Mouse (Mus musculus) ES-E14 (cell line): ENCODE measurements at regions not wholly inside any gene's neighbourhood (a gene's known extent, or its start where the extent isn't known, plus 50 kb on each side); places are given as distances from the start of the nearest gene placed in this dataset.

Experiments used
- DNase-seq: peaks from one replicate; pipeline ENCODE4 v3.0.0-alpha.2; 2013; ENCODE audit warnings: low read depth, low spot score
- H3K27ac ChIP-seq: 2 replicates; pipeline ENCODE4 v1.5.1; 2012; ENCODE audit warnings: low read depth, mild to moderate bottlenecking, low read length, moderate library complexity, mixed read lengths; ENCODE audit not compliant: poor library complexity, insufficient read depth, severe bottlenecking
- H3K36me3 ChIP-seq: 2 replicates; pipeline ENCODE4 v1.6.1; 2012; ENCODE audit warnings: mild to moderate bottlenecking, low read length, moderate library complexity, mixed read lengths; ENCODE audit not compliant: control insufficient read depth, poor library complexity, insufficient read depth, severe bottlenecking
- H3K4me1 ChIP-seq, 2 experiments: fragments of 150-350 bp in 1 of 2; sonication (generic) in 1 of 2; 2 replicates each; pipeline ENCODE4 v1.6.1; 2012; ENCODE audit warnings: low read length in 2 of 2, mild to moderate bottlenecking in 1 of 2, mixed read lengths in 1 of 2; ENCODE audit not compliant: control insufficient read depth in 2 of 2, insufficient read depth in 2 of 2, poor library complexity in 1 of 2
- H3K4me3 ChIP-seq, 2 experiments: fragments of 150-350 bp in 1 of 2; sonication (generic) in 1 of 2; 2 replicates each; pipeline ENCODE4 v1.5.1; 2012; ENCODE audit warnings: low read length in 2 of 2, low read depth in 1 of 2, mild to moderate bottlenecking in 1 of 2, mixed read lengths in 1 of 2; ENCODE audit not compliant: insufficient read depth in 1 of 2, poor library complexity in 1 of 2, severe bottlenecking in 1 of 2
- H3K9ac ChIP-seq: 2 replicates; pipeline ENCODE4 v1.6.1; 2012; ENCODE audit warnings: low read depth, mild to moderate bottlenecking, low read length, mixed read lengths; ENCODE audit not compliant: poor library complexity, insufficient read depth, severe bottlenecking
- H3K9me3 ChIP-seq: fragments of 150-350 bp; sonication (generic); 2 replicates; pipeline ENCODE4 v1.6.1; 2012; ENCODE audit warnings: low read depth, mild to moderate bottlenecking, low read length; ENCODE audit not compliant: control insufficient read depth, insufficient read depth
- CHD2 ChIP-seq: IDR thresholded peaks from 2 replicates; pipeline ENCODE4 v1.6.1; 2014; ENCODE audit warnings: mild to moderate bottlenecking, low read depth, low read length, inconsistent platforms
- HCFC1 ChIP-seq: IDR thresholded peaks from 2 replicates; pipeline ENCODE4 v1.6.1; 2012; ENCODE audit warnings: low read length, inconsistent platforms, borderline replicate concordance; ENCODE audit not compliant: insufficient read depth
- MAFK ChIP-seq: IDR thresholded peaks from 2 replicates; pipeline ENCODE4 v1.6.1; 2014; ENCODE audit warnings: mild to moderate bottlenecking, low read depth, low read length, inconsistent platforms; ENCODE audit not compliant: insufficient read depth
- ZC3H11A ChIP-seq: IDR thresholded peaks from 2 replicates; pipeline ENCODE4 v1.6.1; 2012; ENCODE audit warnings: low read depth, mild to moderate bottlenecking, inconsistent platforms, low read length, borderline replicate concordance
- ZNF384 ChIP-seq: IDR thresholded peaks from 2 replicates; pipeline ENCODE4 v1.6.1; 2012; ENCODE audit warnings: low read depth, low read length, inconsistent platforms
- in situ Hi-C, 2 experiments: fragments of 600-800 bp; cut with MboI; formaldehyde crosslinking; loops; one replicate each; pipeline ENCODE4 v1.15.1; 2025; ENCODE audit warnings: low sequenced_read_pairs in 2 of 2, inconsistent platforms in 1 of 2; ENCODE audit not compliant: unreplicated experiment in 2 of 2

GRCm38 (mm10) chr10:16978770-16979169, 744.2 kb upstream of the Cited2 start:
- Histone ChIP-seq H3K27ac (no peak overlapping the region), H3K9ac (no peak overlapping the region), H3K4me3 (no peak overlapping the region), H3K9me3 (no peaks in the 10 kb centered on the region), H3K36me3 (no peaks in the 10 kb centered on the region), H3K4me1 (no peaks in the 10 kb centered on the region)
- TF ChIP-seq HCFC1 (no peak), ZC3H11A (no peak), CHD2 (no peak), MAFK (no peak), ZNF384 (no peak)
- DNase-seq: no peak
- in situ Hi-C loops: no loop called here

GRCm38 (mm10) chr10:16990227-16990626, 732.8 kb upstream of the Cited2 start:
- Histone ChIP-seq H3K9ac (no peak overlapping the region), H3K9me3 (no peaks in the 10 kb centered on the region), H3K4me1 (no peaks in the 10 kb centered on the region), H3K36me3 (no peaks in the 10 kb centered on the region), H3K27ac (no peak overlapping the region), H3K4me3 (no peak overlapping the region)
- in situ Hi-C loops: no loop called here
- DNase-seq: no peak
- no peak for TF ChIP-seq ZC3H11A
- TF ChIP-seq ZNF384: no peak
- no peak for TF ChIP-seq CHD2
- no peak for TF ChIP-seq HCFC1
- no peak for TF ChIP-seq MAFK

DNA sequence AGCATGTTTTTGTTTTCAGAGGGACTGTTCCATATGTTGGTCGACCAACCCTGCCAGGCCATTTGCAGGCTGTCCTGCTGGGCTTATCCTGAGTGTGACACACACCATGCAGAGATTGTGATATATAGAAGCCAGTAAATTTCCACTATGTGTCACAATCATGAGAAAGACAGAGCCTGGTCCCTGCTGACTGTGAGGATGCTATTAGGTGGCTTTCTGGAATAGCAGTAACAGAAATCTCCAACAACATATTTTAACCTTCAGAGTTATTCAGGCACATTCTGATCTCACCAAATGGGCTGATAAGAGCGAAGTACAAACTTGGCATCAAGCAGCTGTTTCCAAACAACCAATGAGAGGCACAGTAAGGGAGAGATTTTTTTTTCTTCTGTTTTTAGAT, 729.2 kb upstream of the Cited2 start:
- in situ Hi-C loops: no loop called here
- no peak overlapping the region for H3K9ac ChIP-seq
- no peak overlapping the region for H3K4me3 ChIP-seq
- TF ChIP-seq ZC3H11A (no peak), CHD2 (no peak), ZNF384 (no peak), HCFC1 (no peak), MAFK (no peak)
- no peaks in the 10 kb centered on the region for H3K36me3 ChIP-seq
- H3K9me3 ChIP-seq: no peaks in the 10 kb centered on the region
- H3K27ac ChIP-seq: no peak overlapping the region
- DNase-seq: no peak
- H3K4me1 ChIP-seq: no peaks in the 10 kb centered on the region

- no peaks in the 10 kb centered on the region for H3K4me1 ChIP-seq
- in situ Hi-C loops: no loop called here
- no peak for DNase-seq
Observed at GRCm38 (mm10) chr10:16994526-16994925, 728.5 kb upstream of the Cited2 start.

DNA sequence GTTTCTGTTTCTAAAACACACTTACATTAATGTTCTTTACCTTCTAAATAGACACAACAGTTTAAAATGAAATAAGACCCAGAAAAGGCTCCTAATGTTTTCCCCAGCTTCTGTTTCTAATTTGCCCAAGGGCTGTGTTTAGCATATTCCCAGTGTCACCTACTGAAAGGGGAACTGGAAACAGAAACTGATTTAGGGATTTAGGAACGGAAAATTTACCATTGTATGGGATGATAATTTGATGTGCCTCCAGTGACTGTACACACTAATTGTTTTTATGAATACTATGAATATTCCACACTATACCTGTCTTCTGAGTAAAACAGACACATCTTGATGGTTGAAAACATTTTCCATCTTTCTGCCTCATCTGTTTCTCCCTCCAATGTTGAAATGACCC, 728.0 kb upstream of the Cited2 start:
- no peak overlapping the region for H3K27ac ChIP-seq
- H3K4me3 ChIP-seq: no peak overlapping the region
- H3K36me3 ChIP-seq: no peaks in the 10 kb centered on the region
- DNase-seq: no peak
- no peak overlapping the region for H3K9ac ChIP-seq
- no peaks in the 10 kb centered on the region for H3K4me1 ChIP-seq
- no peaks in the 10 kb centered on the region for H3K9me3 ChIP-seq
- TF ChIP-seq HCFC1 (no peak), ZNF384 (no peak), ZC3H11A (no peak), CHD2 (no peak), MAFK (no peak)
- in situ Hi-C loops: no loop called here

More at GRCm38 (mm10) chr10:16994526-16994925, 728.5 kb upstream of the Cited2 start:
- no peak overlapping the region for H3K4me3 ChIP-seq
- H3K36me3 ChIP-seq: no peaks in the 10 kb centered on the region
- H3K27ac ChIP-seq: no peak overlapping the region
- H3K9me3 ChIP-seq: no peaks in the 10 kb centered on the region
- no peak for TF ChIP-seq HCFC1
- no peak for TF ChIP-seq MAFK
- TF ChIP-seq ZC3H11A: no peak
- TF ChIP-seq CHD2: no peak
- no peak for TF ChIP-seq ZNF384
- no peak overlapping the region for H3K9ac ChIP-seq
